Mouse (Mus musculus) right cerebral cortex, adult 18-20 months (tissue): ENCODE measurements at regions not wholly inside any gene's neighbourhood (a gene's known extent, or its start where the extent isn't known, plus 50 kb on each side); places are given as distances from the start of the nearest gene placed in this dataset.

Experiments used
- DNase-seq: peaks from one replicate; pipeline ENCODE4 v3.0.0; 2022; ENCODE audit warnings: mixed read lengths

DNA sequence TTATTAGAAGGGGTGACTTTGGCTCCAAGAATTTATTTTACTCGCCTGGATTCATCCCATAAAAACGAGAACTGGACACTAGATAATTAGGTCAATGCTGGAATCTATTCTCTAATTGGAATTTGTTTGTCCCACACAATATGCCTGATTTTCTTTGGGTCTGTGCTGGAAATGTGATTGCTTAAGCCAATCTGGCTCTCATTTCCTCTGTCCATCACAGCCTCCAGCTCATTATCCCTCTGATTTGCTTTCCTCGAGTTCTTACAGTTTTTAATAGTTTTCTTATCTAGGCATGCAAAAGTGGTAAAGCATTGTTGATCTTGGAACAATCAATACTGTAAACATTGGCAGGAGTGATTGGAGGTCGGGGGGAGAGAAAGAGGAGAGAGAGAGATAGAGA is 453.9 kb upstream of the Slc30a5 start:
- DNase-seq, result no peak

DNA sequence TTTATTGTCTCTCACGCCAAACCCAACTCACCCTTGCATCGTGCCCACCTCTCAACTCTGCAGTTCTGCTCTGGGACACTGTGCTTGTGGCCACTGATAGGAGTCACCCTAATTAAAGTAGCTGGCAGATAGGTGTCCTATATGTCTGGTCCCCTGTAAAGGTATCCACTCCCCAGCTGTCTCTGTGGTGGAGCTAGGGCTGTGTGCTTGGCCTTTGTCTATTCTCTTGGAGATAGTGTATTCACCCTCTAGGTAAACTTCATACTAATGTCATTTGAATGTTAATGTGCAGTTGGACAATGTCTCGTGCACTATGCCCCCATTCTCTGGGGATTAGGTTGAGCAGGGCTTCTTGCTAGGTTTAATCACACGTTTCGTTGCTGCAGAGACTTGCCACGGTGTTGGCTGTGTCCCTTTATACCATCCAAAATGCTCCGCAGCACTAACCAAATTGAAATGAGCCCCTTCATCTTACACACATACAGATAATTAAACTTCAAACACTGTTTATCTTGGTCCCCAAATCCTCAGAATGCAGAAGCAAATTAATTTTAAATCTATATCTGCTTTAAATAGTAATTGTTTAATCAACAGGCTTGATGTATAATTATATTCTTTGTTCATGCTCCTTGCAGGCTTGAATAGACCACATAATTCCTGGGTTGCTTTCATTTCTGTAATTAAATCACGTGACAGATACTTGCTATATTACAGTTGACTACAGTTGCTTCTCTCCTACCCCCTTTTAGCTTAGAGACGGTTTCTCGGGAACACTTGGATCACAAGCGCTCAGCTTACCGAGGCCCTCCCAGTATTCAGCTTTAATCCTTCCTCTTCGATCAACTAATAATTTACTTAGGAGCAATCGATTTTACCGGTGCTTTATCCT is 453.0 kb upstream of the Slc30a5 start:
- no peak for DNase-seq

DNA sequence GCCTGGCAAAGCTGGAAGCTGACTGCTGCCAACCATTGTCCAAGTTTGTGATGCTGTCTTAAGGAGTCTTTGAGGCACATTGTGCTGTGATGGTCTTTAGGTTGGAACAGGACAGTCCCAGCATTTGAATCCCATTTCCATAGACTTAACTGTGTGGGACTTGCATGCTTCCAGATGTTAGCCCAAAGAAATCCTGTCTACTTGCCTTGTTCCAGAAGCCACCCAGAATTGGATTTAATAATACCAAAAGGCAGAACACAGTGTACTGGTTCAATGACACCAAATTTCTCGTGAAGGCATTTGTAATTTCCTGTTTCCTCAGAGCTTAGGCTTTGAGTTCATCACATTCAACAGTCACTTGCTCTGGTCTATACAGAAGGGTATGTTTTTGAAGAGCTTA is 444.9 kb upstream of the Slc30a5 start:
- no peak for DNase-seq

DNA sequence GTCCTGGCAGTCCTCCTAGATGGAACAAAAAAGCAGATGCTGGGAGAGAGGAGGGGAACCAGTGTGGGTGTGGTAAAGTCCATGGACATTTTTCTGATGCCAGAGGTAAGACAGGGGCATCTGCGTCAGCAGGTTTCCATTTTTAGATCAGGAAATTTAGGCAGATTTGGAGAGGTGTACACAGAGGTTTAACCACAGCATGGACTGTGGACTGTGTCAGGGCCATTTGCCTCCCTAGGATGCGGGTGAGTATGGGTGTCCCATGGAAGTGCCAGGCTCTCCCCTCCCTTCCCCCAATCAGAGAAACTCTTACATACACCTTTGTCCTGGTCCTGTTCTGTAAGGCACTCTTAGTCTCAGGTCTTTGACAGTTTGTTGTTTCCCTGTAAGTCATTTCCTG is 443.5 kb upstream of the Slc30a5 start:
- no peak for DNase-seq

DNA sequence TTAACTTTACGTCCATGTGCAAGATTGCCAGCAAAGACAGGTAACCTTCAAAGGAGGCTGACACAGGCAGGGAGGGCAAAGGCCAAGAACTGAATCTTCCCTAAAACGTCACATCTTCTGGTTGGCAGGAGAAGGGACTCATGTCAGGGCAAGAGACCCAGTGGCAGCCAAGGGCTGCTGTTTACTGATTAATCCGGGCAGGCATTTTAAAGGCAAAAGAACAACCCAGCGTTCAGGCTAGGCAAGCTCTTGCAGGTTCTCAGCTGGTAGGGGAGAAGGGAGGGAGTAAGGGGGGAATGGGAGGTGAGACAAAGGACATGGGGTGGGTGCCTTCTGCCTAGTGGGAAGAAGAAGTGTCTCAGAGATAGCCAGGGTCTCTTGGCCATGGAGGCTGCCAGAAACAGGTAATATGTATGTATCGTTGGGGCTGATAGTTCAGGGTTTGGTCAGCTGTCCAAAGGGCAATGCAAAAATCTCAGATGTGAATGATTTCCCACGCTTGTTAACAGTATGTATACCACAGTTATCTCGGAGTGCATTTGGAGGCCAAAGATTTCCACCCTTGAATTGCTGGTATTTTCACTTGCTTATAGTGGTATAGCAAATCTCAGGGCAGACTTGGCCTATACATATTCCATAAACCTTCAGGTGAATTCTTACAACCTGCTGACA is 441.4 kb upstream of the Slc30a5 start:
- DNase-seq, result no peak

DNA sequence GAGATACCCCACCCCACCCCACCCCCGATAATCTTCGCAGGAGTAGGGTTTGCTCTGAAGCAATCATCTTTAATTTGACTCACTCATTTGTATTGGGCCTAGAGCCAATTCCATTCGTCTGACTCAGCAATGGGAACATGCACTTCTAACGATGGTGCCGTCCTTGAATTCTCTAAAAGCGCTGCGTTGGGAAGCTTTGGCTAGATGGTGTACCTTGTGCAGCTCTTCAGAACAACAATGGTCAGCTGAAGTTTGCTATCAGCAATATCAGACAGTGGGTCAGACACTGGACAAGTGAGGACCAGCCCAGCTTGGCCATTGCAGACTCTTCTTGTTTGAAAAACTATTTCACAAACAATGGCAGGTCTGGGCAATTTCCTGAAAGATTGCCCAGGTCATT is 440.1 kb upstream of the Slc30a5 start:
- no peak for DNase-seq

DNA sequence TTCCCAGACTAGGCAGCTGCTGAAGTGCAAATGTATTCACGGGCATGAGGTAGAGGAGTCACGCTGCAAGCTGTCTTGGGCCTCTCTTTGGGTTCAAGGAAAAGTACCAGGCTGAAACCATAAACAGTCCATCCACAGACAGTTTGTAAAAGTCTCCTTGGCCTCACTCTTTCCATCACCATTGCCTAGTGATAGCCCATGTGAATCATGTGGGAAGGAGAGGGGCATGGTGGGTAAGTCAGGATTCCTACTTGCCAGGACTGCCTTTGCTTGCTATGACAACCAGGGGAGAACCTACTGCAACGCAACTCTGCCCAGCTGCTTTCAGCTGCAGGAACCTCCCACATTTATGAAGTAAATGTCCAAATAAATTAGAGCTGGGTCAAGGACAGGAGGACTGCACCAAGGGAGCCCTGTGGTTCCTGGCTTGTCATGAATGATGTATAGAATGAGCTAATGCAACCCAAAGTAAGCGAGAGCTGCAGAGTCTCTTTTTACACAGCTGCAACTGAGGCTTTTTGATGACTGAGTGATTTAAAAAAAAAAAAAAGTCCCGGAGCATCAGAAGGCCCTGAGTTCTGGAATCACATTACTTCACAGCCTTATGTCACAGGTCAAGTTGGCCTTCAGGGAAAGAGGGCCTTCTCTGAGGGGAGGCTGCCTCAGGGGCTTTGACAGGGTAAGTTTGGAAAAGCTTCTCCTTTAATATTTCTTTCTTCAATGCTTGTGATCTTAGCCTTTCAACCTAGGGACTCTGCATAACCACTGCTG is 420.7 kb upstream of the Slc30a5 start:
- DNase-seq, result no peak

DNA sequence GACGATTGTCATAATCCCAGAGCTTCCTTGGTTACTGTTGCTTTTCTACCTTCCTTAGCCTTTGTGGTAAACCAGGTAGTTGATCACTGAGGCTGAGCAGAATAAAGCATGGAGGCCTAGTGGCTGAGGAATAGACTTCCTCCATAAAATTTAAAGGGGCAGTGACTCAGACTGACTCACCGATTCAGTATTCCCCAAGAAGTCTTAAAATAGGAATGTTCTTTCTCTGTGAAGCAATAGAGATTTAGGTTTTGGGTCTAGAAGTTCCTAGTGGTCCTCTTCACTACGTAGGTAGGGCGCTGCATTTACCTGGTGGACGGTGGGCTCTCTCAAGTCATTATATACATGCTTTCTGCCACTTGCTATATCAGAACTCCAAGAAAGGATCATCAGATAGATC is 416.1 kb upstream of the Slc30a5 start:
- no peak for DNase-seq

DNA sequence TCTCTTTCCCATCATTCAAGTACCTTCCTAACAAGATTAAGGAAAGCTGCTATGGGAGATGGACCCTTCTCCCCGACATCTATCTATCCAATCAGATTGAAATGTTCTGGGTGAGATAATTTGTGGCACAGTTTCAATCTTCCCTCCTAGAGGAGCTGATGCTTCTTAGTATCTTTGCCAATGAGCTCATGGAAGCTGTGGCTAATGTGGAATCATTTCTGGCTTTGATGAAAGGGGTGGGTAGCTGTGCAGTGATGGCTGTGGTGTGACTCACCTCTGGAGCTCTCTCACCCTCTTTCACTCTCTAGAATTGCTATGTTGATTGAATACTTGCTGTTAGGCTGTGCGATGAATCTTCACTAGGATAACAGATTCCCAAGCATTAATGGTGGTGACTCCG is 411.1 kb upstream of the Slc30a5 start:
- DNase-seq, result no peak

DNA sequence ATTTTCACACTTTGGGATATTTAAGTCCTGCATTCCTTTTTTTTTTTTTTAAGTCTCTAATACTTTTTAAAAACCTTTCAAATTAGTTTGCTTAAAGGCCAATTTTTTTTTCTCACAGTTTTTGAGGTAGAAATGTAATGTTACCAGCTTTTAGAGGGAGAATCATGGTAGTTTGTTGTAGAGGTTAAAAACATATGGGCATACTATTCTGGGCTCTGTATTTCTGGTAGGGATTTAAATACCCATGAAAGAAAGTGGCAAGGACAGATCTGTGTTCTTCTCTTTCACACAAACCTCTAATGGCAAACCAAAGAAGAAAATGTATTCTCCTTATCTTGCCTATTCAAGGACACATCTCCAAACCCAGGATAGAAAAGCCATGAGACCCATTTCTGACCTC is 405.6 kb upstream of the Slc30a5 start:
- no peak for DNase-seq

DNA sequence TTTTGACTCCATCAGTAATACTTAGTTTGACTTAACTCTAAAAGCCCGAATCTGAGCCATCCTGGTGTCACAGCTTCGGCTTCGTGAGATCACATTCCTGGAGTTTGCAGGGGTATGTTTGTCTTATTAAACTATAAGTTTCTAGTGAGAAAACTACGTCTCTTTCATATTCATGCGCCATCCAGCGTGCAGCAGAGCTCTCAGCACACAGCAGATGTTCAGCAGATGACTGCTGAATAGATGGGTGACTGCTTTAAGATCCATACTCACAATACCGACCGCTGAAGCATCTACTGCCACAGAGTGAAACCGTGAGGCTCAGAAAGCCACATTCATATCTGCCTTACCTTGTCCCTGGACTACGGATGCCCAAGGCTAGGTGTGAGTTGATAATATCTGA is 403.8 kb upstream of the Slc30a5 start:
- DNase-seq, result no peak

DNA sequence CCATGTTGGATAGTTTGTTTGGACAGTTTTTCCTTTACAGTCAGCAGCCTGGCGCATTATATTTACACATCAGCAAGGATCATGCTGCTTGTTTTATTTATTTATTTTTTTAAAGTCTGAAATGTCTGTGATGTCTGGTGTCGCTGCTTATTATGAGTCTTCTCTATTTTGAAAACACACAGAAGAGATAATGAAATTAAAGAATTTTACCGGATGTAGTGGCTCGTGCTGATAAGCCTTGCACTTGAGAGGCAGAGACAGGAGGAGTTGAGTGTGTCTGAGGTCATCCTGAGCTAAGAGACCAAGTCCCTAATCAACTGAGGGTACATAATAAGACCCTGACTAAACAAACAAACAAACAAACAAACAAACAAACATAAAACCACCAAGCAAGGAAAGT is 402.6 kb upstream of the Slc30a5 start:
- DNase-seq, result no peak

DNA sequence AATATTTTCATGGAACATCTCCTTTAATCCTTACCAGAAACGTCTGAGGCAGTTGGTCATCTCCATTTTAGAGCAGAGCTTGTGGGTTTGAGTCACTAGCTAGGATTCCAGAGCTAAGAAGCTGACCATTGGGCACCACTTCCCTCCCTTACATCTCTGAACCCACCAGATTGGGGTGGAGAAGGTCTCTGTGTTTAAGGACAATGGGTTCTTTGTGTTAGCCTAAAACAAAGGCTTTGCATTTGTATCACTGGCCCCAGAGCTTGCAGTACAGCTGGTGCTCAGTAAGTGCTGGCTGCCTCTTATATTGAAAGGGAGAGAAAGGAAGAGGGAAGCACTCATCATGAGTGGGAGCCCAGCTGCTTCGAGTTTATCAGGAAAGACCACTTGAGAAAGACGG is 401.9 kb upstream of the Slc30a5 start:
- DNase-seq, result no peak

DNA sequence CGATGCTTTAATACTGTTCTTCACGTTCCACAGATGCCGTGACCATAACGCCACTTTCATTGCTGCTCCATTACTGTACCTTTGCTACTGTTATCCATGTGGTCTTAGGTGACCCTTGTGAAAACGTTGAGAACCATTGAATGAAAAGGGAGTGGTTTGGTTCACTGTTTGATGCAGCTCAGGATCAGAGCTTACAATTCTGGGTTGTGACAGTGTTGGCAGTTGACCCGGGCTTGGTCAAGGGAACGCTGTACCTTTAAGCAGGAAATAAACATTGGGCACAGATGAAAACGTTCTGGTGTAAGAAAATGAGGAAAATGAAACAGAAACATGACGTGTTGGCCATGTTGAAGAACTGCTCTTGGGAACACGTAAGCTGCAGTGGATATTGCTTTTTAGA is 401.3 kb upstream of the Slc30a5 start:
- DNase-seq, result no peak

DNA sequence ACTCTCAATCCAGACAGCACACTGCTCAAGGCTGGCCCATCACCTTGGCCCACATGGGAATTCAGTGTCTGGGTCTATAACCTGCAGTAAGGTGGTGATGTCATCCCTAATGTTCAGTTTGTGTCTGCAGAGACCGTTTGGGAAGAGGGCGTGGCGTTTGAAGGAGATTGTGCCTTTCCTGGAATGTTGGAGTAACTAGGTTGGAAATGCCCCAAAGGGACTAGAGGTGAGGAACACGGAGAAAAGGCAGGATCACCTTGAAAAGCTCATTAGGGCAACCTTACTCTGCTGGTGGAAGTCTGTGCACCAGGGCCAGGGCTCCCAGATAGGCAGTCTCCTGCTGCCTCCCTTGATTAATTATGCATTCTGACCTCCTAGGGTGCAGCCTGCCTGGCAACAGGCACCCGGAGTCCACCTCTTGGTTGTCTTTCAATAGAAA is 400.6 kb upstream of the Slc30a5 start:
- DNase-seq, result no peak

DNA sequence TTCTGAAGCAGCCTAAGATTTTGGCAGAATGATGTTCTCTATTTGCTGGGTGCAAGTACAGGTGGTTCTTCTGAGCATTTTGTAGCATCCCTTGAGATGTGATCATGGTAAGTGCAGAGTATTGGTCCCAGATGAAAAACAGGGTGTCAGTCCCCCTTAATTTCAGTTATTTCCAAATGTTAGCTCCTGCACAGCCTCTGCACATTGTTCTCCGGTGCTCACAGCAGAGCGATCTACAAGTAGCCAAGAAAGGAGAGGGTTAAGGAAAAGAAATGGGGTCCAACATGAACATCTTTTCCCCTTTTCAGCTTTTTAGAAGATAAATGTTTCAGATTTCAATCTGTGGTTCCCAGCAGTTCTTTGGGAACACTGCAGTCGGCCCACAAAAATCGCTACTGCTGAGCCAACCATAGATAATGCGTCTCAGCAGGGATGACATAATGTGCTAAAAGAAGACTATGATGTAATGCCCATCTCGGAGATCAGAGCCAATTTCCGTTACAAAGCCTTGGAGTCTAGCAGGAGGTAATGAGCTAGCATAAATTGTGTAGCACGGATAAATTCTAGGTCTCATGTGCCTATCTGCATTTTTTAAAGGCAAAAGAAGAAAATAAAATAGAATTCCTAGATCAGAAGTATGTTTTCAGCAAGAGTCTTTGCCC is 400.1 kb upstream of the Slc30a5 start:
- DNase-seq, result peak; percentile 88

DNA sequence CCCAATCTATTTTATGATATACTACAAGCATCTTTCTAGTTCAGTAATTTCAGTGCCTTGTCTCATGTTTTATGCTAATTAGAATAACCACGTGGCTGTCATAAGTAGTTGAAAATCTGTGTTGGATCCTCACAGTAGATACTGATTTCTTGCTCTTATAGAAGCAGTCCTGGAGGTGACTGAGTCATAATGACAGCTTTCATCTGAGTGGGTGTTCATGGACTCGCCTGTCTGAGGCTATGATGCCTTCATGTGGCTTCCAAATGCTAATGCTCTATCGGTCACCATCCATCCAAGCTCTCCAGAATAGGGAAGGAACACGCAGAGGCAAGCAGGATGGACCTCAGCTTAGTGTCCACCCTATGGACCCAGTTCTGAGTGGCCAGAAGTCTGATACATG is 396.6 kb upstream of the Slc30a5 start:
- peak; percentile 48 for DNase-seq

DNA sequence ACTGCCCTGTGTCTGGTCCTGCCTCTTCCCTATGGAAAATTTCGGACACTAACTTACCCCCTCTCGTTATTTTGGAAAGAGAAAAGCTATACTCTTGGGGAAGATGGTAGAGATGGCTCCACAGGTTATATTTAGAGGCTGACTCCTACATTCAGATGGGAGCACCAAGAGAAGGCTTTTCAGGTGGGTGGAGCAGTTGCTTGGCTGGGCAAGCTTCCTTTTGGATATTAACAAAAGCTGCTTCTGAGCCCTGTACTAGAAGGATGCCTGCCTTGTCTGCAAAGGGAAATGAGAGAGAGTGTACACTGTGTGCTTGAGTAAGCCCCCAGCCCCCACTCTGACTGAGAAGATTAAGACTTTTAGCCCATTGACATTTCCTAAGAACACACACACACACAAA is 392.1 kb upstream of the Slc30a5 start:
- peak; percentile 66 for DNase-seq

DNA sequence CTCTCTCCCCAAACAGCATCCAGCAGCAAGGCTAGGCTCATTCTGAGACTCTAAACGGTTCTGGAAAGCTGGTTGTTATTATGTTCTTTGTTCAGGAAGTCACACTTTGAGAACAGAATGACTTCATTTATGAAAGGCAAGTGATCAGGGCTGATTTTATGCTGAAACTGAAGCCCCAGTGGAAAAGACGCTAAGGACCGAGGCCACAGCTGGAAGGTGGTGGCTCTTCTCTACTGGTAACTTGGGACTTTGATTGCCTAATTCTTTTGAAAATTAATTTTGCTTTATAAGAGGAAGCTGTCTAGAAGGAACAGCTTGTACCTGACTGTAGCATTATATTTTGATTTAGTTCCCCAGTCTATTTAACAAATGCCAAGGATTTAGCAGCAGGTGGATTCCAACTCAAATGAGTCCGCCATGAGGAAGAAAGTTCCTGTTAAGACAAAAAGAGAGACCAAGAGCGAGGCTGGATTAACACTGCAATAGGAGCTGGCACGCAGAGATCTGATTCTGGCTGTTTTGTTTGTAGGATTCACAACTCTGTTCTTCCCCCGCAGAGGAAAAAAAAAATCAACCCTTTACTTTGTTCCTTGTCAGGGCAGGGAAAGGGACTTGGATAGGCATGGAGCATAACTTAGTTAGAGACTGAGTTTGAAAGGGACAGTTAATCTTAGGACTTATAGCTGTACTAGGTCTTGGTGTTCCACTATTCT is 388.3 kb upstream of the Slc30a5 start:
- DNase-seq, result no peak

DNA sequence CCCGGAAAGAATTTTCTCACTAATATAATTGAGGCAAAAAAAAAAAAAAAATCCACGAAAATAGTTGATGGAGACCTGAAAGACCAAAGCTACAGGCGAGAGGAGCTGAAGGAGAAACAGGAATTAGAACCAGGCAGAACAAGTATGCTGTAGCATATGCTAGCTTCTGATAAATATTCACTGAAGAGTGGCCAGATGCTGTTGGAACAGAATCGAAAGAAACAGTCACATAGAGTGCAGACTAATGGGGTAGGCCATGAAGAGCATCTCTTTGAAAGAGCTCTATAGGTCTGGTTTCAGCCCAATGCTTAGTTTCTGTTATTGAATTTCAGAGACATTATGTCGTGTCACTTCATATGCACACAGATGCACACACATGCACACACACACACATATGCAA is 386.3 kb upstream of the Slc30a5 start:
- DNase-seq, result no peak

DNA sequence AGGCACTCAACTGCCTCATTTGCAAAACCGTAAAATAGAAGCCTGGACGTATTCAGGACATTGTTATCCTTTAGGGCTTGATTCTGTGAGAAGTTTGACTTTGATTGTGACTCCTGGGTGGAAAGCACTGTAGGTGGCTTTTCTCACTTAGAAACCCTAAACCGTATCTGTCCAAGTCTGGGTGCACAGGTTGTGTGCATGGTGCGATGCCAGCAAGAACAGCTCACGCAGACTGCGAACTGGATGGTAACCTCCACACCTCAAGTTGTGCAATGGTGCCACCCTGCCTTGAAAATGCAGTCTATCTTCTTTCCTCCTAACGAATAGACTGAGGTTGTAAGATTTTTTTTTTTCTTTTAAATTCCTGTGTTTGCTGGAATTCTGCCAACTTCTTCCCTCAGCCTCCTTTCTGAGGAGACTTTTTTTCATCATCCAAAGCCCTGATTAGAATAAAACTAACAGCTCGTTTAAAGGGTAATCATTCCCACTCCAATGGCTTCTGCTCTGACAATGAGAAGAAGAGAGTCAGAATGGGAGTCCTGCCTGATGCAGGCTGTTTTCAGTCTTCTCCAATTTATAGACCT is 383.8 kb upstream of the Slc30a5 start:
- DNase-seq, result no peak

DNA sequence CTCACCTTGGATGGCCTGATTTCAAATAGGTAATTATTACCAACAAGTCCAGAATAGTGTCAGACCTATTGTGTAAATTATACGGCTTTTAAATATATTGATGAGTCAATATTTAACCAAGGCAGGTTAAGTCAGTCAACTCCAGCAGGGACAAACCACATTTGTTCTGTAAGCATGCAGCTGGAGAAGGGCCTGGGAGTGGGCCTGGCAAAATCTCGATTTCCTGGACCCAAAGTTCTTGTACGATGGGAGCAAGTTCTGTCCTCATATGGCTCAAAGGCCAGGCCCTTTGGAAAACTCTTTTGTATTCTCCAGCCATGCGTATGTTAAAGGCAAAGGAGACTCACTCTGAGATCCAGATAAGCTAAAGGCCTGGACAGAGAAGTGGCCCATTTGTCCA is 383.2 kb upstream of the Slc30a5 start:
- DNase-seq, result no peak
